Mouse (Mus musculus): ENCODE measurements around the gene Ube4b.

The Ube4b gene

GRCm38 (mm10) chr4:149334881-149335280 lies 91.7 kb downstream of the Ube4b start:
- no peak for DNase-seq

DNA sequence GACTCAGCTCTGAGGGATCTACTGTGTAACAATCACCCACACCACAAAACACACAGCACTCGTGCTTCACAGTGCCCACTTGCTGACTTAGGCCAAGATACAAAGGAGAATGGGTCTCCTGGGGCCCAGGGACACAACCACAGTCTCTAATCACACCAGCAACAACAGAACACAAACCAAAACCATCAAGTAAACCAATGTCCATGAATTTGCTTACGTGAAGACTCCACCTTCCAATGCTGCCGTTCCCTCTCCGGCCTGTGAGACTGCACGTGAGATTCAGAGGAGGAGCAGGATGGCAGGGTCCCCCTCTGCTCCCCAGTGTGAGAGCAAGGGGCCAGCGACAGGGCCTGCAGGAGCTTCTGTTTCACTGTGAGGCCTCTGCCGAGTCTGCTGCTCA lies 93.8 kb downstream of the Ube4b start:
- no peak for DNase-seq

DNA sequence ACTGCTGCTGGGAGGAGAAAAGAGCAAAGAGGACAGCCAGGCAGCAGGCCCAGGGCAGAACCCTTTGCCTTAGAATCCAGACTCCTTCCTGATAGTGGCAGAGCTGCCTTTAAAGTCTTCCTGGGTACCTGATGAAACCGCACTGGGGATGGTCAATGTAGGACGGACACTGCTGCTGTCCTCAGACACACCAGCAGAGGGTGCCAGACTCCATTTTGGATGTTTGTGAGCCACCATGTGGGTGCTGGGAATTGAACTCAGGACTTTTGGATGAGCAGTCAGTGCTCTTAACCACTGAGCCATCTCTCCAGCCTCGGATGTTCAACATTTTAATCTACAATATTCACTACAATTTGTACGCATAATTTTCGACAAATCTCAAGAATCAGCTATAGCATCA lies 96.1 kb downstream of the Ube4b start:
- DNase-seq = no peak

- no peak for DNase-seq
Observed at GRCm38 (mm10) chr4:149328735-149329134, 97.8 kb downstream of the Ube4b start.

GRCm38 (mm10) chr4:149327281-149327680 lies 99.3 kb downstream of the Ube4b start:
- DNase-seq = no peak

DNA sequence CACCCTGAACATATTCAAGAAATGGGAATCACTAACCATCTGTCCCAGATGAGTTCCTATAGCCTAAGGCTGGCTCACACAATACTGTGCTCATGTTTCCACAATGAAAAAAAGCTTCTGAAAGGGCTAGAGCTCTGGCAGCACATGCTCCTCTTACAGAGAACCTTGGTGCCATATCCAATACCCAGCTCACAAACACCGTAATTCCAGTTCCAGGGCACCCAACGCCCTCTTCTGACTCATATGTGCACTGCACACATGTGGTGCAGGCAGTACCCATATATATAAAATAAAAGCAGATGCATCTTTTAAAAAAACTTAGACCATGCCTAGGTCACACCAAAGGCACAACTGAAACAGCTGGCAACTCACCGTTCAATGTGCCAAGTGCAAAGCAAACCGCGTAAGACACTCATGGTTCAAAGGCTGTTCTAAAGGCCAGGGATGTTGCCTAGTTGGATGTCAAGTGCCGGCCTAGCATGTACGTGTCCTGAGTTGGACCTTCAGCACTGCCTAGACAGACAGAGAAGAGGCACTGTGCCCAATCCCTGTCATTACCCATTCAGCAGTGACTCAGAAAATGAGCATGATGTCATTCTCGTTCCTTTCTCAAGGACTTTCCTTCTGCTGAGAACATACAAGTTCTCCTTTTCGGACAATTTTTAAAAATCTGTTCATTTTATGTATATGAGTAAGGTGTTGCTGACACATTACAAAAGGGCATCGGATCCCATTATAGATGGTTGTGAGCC lies 101.0 kb downstream of the Ube4b start:
- no peak for DNase-seq

DNA sequence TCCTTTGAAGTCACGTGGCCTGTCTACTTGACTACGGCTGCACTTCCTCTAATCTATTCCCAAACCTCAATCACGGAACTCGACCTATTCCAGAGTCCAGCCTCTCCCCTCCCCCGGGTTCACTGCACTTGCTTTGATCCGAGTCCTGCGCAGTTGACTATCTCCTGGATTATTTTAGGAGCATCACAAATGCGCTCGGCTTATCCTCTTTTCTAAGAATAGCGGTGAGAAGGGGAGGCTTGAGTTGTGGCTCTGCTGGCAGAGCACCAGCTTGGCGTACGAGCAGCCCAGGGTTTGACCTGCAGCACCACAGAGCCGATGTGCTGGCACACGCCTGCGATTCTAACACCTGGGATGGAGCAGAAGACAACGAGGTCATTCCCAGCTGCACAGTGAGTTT lies 102.8 kb downstream of the Ube4b start:
- DNase-seq = no peak

DNA sequence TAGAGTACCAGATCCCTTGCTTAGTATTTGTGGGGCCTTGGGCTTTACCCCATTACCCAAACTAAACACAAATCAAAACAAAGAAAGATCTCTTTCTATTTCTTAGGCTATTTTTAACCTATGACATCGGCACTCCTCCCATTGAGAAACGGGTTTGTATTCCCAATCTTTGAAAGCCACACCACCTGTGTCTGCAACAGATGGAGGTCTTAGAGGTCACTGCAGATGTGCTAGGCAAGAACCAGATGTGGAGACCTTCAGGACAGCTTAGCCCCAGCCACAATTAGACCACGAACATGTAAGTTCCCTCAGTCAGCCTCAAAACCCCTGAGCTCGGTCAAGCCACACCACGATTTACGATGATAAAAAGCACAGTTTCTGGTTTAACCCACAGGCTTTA lies 103.8 kb downstream of the Ube4b start:
- no peak for DNase-seq

GRCm38 (mm10) chr4:149322286-149322685 lies 104.3 kb downstream of the Ube4b start:
- DNase-seq = no peak

DNA sequence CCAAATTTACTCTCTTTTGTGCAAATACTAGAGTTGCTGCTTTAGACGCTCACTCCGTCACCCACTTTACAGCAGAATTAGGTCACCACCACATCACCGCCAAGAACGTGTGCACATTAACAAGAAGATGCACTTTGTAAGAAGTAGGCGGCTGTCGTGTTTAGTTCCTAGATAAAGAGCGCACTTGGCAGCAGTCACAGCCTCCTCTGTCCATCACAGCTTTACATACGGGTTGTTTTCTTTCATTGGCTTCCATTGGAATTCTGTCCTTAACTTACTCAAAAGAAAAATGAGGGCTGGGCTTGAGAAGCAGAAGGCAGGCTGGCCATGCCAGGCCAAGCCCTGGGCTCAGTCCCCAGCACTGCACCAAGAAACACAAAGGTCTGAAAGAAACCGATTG lies 107.5 kb downstream of the Ube4b start:
- DNase-seq = no peak

DNA sequence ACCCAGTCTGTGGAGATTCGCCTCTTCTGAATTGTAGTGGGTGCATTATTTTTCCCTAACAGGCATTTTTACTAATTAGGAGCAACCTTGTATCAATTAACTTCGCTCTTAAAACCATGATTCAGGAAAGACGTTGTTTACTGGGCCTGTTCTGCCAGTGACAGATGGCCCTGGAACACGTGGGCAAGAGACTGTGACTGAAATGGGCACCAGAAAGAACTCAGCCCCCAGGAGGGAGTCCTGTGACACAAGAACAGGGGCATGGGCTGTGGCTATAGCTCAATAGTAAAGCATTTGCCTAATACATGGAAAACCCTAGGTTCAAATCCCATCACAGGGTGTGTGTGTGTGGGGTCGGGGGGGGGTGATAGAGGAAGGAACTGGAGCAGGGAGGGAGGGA lies 109.2 kb downstream of the Ube4b start:
- DNase-seq = no peak

DNA sequence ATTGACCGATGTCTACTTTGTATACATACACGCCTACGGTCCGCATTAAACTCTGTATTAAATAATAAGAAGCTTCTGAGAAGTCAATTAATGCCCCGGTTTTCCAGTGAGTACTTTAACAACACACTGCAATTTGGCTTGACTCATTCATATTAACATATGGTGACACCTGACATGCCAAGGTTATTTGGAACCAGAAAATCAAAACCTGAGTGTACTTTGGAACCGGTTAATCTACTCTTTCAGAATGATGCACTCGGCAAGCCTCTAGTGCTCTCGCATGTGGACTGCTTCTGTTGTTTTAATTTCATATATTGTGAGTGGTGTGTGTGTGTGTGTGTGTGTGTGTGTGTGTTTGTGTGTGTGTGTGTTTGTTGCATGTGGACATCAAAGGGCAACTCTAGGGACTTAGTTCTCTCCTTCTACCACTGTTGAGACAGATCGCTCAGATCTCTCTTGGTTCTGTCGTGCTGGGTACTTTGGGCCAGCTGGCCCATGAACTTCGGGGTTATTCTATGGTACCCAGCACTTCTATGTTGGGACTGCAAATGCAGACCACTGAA lies 112.2 kb downstream of the Ube4b start:
- no peak for DNase-seq

DNA sequence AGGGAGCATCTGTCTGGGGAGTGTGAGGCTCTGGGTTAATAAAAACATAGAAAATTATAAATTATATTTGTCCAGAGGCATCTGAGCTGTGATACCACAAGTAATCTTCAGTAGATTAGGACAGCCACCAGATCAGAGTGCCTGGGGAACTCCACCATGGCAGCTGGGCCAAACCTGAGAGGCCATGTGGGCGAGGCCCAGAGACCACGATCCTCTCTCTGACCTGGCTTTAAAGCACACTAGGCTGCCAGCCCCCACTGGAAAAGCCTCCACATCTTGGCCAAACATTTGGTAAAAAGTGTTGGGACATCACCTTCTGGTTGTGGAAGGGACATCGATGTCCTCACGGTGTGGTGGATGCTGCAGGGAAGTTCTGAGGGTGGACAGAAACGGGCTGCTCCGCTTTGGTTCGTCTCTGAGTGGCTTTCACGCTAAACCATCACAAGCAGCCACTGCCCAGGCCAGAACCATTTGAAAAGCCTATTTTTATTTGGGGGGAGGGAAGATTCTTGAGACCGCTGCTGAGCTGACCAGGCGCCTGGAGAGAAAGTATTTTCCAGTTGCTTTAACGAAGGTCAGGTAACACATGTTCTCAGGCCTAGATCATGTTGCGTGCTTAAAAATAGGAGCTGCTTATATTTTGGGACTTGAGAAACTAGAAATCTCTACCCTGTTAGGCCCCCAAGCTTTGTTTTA lies 112.8 kb downstream of the Ube4b start:
- no peak for DNase-seq

DNA sequence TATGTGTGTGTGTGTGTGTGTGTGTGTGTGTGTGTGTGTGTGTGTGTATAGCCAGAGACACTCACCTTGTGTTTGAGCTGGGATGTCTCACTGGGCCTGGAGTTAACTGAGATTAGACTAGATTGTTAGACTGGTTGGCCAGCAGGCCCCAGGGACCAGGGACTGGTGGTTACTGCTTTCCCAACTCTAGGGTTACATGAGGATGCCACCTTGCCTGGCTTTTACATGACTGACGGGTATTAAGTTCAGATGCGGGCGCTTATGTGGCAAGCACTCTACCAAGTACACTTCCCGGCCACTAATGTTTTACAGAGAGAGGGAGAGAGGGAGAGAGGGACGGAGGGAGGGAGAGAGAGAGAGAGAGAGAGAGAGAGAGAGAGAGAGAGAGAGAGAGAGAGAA lies 114.6 kb downstream of the Ube4b start:
- DNase-seq = no peak

DNA sequence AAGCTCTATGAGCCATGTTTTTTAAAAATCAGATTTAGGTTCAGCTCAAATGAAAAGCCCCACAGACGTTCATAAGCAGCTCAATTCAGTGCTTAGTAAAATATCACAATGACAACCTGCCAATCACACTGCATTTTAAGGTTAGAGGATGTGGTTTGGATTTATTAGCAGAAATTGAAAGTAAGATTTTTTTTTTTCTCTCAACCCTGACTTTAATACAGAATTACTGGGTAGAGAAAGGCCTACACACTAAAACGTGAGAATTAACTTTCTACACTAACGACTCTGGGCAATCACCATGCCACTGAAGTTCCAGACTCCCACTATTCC lies 118.1 kb downstream of the Ube4b start:
- no peak for DNase-seq

- DNase-seq = peak; percentile 96 to 99
Observed at GRCm38 (mm10) chr4:149307596-149308490, 118.7 kb downstream of the Ube4b start, which contains the start of gene Kif1b. Gene Kif1b (minus strand): TSS chr4:149307693.

GRCm38 (mm10) chr4:149306712-149307595 lies 119.6 kb downstream of the Ube4b start:
- DNase-seq = peak; percentile 12 to 22

DNA sequence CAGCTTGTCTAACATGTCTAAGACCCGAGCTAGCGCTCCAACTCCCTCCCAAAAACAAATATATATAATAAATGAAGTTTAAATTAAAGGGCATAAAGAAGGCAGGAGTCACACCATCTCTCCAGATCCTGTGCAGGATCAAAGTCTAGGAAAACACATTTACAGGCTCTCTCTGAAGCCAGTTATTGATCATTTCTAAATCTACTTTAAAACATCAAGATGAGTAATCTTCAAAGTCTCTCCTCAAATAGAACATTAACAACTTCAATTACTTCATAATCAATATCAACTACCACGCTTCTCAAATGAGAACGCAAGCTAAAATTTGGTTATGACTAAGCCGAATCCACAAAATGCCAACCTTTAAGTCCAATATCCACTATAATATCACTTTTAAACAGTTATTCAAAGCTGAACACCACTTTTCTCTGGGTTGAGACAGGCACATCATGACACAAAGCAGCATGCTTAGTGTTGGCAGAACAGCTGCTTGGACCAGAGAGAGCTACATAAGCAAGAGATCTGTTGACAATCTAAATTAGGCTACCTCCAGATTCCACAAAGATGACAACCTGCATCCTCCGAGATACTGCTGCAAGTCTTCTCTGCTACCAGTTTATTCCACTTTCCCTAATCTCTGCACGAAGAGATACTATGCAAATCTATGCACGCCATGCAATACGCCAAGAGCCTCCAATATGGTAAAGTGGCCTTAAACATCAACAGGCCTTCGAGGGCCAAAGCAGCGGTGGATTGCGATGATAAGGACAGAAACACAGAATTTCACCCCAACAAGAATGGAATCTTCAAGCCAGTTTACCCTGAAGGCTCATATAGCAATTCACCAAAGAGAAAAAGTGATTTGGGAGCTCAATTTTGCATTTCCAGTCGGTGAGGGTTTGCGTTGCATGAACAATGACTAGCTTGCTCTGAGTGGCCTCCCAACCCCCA lies 120.5 kb downstream of the Ube4b start:
- DNase-seq = no peak

DNA sequence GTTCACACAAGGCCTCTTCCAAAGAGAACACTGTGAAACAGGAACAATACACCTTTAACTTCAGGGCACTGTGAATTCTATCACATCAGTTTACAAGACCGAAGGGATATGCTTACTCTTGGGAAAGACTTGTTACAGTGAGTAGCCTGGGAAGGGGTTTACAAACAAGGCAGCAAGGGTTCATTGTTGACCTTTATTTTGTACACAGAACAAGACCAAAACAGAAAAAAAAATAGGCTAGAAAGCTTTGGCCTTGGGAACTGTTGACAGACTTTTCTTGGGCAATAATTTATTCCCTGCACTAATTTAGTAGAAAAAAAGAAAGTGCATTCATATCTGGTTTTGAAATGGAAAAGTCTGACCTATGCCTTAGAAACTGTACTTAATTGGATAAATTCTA lies 122.1 kb downstream of the Ube4b start:
- DNase-seq = no peak

DNA sequence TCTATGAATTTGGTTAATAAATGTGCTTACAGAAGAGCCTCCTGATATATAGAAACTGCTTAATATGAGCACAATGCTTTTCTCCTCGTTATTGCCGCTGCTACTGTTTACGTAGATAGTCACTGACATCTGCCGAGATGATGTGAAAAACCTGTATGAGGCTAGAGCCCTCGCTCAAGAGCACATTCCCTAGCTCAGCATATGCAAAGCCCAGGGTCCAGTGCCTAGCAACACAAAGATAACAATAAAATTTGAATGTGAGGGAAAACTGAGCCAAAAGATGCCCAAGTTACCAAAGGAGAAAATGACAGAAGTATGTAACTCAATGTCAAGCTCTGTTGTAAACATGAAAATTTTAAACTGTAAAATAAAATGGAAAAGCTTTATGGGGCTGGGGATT lies 123.0 kb downstream of the Ube4b start:
- no peak for DNase-seq

- no peak for DNase-seq
Observed at GRCm38 (mm10) chr4:149302751-149303150, 123.8 kb downstream of the Ube4b start.
